Mouse (Mus musculus) left cerebral cortex, postnatal 10 days (tissue): ENCODE measurements around the gene 1700013F07Rik. TPM values are rescaled to one million over a fixed set of nuclear protein-coding genes. Genes with fewer than 3 reads are reported as not detected.
A peak's percentile ranks its signal among the peaks of the same experiment; 100 is the strongest.
"Not testable (repeated sequence)": the region's sequence is repeated elsewhere in the genome, so short reads cannot be mapped to it uniquely, and the experiment has no call there.

Experiments
- DNase-seq, 2 experiments: peaks; one replicate each; pipeline ENCODE4 v3.0.0; 2021 to 2022; ENCODE audit warnings: low spot score in 2 of 2, mixed read lengths in 1 of 2; ENCODE audit errors: extremely low spot score in 1 of 2
- intact Hi-C: fragments of 180-260 bp; cut with DNase I; formaldehyde crosslinking; loops from one replicate; pipeline ENCODE4 v1.15.1; 2025
- total RNA-seq, 2 experiments: library from RNA; stranded (reverse); gene quantifications; 2 replicates each; pipeline ENCODE4 v1.2.3; 2021

1700013F07Rik gene
- 1 to 10 TPM; 2.3 to 2.9 TPM for total RNA-seq

- intact Hi-C loops, result no loop called here
- DNase-seq, result no peak
Measured at GRCm38 (mm10) chr3:108533951-108534350, at the start of gene 1700013F07Rik. Gene 1700013F07Rik (plus strand): TSS chr3:108534150.

- no peak for DNase-seq
- intact Hi-C loops, result no loop called here
Measured at GRCm38 (mm10) chr3:108484749-108485148, 49.2 kb upstream of the 1700013F07Rik start.

- no peak for DNase-seq
- intact Hi-C loops, result no loop called here
Measured at GRCm38 (mm10) chr3:108489968-108490367, 44.0 kb upstream of the 1700013F07Rik start.

GRCm38 (mm10) chr3:108494861-108495474 is 39.0 kb upstream of the 1700013F07Rik start:
- DNase-seq, result no peak
- intact Hi-C loops, result no loop called here

GRCm38 (mm10) chr3:108495486-108495885 is 38.5 kb upstream of the 1700013F07Rik start:
- intact Hi-C loops, result no loop called here
- no peak for DNase-seq

- no peak for DNase-seq
- intact Hi-C loops, result no loop called here
Measured at GRCm38 (mm10) chr3:108497602-108498001, 36.3 kb upstream of the 1700013F07Rik start.

GRCm38 (mm10) chr3:108499826-108500225 is 34.1 kb upstream of the 1700013F07Rik start:
- intact Hi-C loops, result no loop called here
- no peak for DNase-seq

- intact Hi-C loops, DNase-seq: not testable (repeated sequence)
Measured at GRCm38 (mm10) chr3:108501411-108501810, 32.5 kb upstream of the 1700013F07Rik start.

GRCm38 (mm10) chr3:108503908-108504307 is 30.0 kb upstream of the 1700013F07Rik start:
- intact Hi-C loops, result no loop called here
- no peak for DNase-seq

- DNase-seq, result no peak
- intact Hi-C loops, result no loop called here
Measured at GRCm38 (mm10) chr3:108508745-108509474, 25.0 kb upstream of the 1700013F07Rik start.

- DNase-seq, result no peak
- intact Hi-C loops, result no loop called here
Measured at GRCm38 (mm10) chr3:108510156-108510555, 23.8 kb upstream of the 1700013F07Rik start.

- DNase-seq, result peak; percentile 25 to 49
- intact Hi-C loops, result no loop called here
Measured at GRCm38 (mm10) chr3:108510716-108511483, 23.1 kb upstream of the 1700013F07Rik start.

- intact Hi-C loops, result no loop called here
- DNase-seq, result no peak
Measured at GRCm38 (mm10) chr3:108513465-108513864, 20.5 kb upstream of the 1700013F07Rik start.

GRCm38 (mm10) chr3:108518276-108518675 is 15.7 kb upstream of the 1700013F07Rik start:
- no peak for DNase-seq
- intact Hi-C loops, result no loop called here

- no peak for DNase-seq
- intact Hi-C loops, result no loop called here
Measured at GRCm38 (mm10) chr3:108523415-108523814, 10.5 kb upstream of the 1700013F07Rik start.

- no peak for DNase-seq
- intact Hi-C loops, result no loop called here
Measured at GRCm38 (mm10) chr3:108528489-108528888, 5.5 kb upstream of the 1700013F07Rik start.

GRCm38 (mm10) chr3:108533114-108533885 is 650 bp upstream of the 1700013F07Rik start:
- DNase-seq, result peak in 1 of 2 experiments; percentile 40
- intact Hi-C loops, result no loop called here

GRCm38 (mm10) chr3:108535896-108536516 is 2.1 kb downstream of the 1700013F07Rik start:
- peak in 1 of 2 experiments; percentile 20 for DNase-seq

More at GRCm38 (mm10) chr3:108535896-108536516, 2.1 kb downstream of the 1700013F07Rik start:
- intact Hi-C loops, result no loop called here
